Mouse (Mus musculus) myocyte (in vitro differentiated cells): ENCODE results near the gene Arhgap23. TPM values are rescaled to one million over a fixed set of nuclear protein-coding genes. Genes with fewer than 3 reads are reported as not detected.
A peak's percentile ranks its signal among the peaks of the same experiment; 100 is the strongest.

ENCODE experiments used
- H3K27me3 ChIP-seq: one replicate; pipeline ENCODE4 v1.6.1; 2011; ENCODE audit not compliant: control insufficient read depth, insufficient read depth, insufficient read length
- H3K36me3 ChIP-seq: one replicate; pipeline ENCODE4 v1.6.1; 2011; ENCODE audit not compliant: control insufficient read depth, insufficient read depth
- H3K4me2 ChIP-seq: one replicate; pipeline ENCODE4 v1.6.1; 2011; ENCODE audit warnings: low read depth, control low read depth
- H3K4me3 ChIP-seq: one replicate; pipeline ENCODE4 v1.5.1; 2011; ENCODE audit warnings: mild to moderate bottlenecking, control low read depth, moderate library complexity
- H3K79me2 ChIP-seq: one replicate; pipeline ENCODE4 v1.6.1; 2011; ENCODE audit not compliant: control insufficient read depth, insufficient read depth
- H3ac ChIP-seq: one replicate; pipeline ENCODE4 v1.6.1; 2011; ENCODE audit not compliant: control insufficient read depth, insufficient read length
- CEBPB ChIP-seq: IDR thresholded peaks from 2 replicates; pipeline ENCODE4 v1.6.1; 2011; ENCODE audit warnings: mild to moderate bottlenecking, moderate library complexity; ENCODE audit not compliant: poor library complexity, insufficient read depth, severe bottlenecking
- E2F4 ChIP-seq: IDR thresholded peaks from one replicate; pipeline ENCODE4 v1.6.1; 2011; ENCODE audit warnings: mild to moderate bottlenecking, control low read depth, moderate library complexity; ENCODE audit not compliant: insufficient read depth
- MAX ChIP-seq: IDR thresholded peaks from one replicate; pipeline ENCODE4 v1.6.1; 2011; ENCODE audit warnings: low read depth, mild to moderate bottlenecking, control low read depth
- MYOD1 ChIP-seq, 3 experiments: IDR thresholded peaks; one replicate each; pipeline ENCODE4 v1.6.1; 2011; ENCODE audit warnings: control low read depth in 2 of 3, low read depth in 2 of 3, mild to moderate bottlenecking in 2 of 3, moderate library complexity in 1 of 3; ENCODE audit not compliant: insufficient read length in 2 of 3, control insufficient read depth in 1 of 3
- MYOG ChIP-seq, 3 experiments: IDR thresholded peaks; one replicate each; pipeline ENCODE4 v1.6.1; 2011; ENCODE audit warnings: control low read depth in 2 of 3, low read depth in 2 of 3, mild to moderate bottlenecking in 2 of 3; ENCODE audit not compliant: insufficient read length in 2 of 3, control insufficient read depth in 1 of 3, insufficient read depth in 1 of 3
- POLR2A ChIP-seq: IDR thresholded peaks from one replicate; pipeline ENCODE4 v1.6.1; 2011; ENCODE audit warnings: low read depth, mild to moderate bottlenecking, control low read depth, moderate library complexity; ENCODE audit not compliant: insufficient read length
- POLR2AphosphoS2 ChIP-seq: IDR thresholded peaks from one replicate; pipeline ENCODE4 v1.6.1; 2011; ENCODE audit warnings: low read depth, control low read depth; ENCODE audit not compliant: insufficient read length
- REST ChIP-seq: IDR thresholded peaks from one replicate; pipeline ENCODE4 v1.6.1; 2011; ENCODE audit warnings: mild to moderate bottlenecking, control low read depth, moderate library complexity; ENCODE audit not compliant: insufficient read depth, insufficient read length
- SRF ChIP-seq: IDR thresholded peaks from one replicate; pipeline ENCODE4 v1.6.1; 2011; ENCODE audit warnings: low read depth; ENCODE audit not compliant: control insufficient read depth, insufficient read length
- TCF12 ChIP-seq: IDR thresholded peaks from one replicate; pipeline ENCODE4 v1.6.1; 2011; ENCODE audit warnings: mild to moderate bottlenecking, control low read depth; ENCODE audit not compliant: poor library complexity, insufficient read depth, severe bottlenecking
- TCF3 ChIP-seq: IDR thresholded peaks from one replicate; pipeline ENCODE4 v1.6.1; 2011; ENCODE audit warnings: low read depth, control low read depth; ENCODE audit not compliant: insufficient read length
- USF1 ChIP-seq: IDR thresholded peaks from one replicate; pipeline ENCODE4 v1.6.1; 2011; ENCODE audit warnings: low read depth, mild to moderate bottlenecking, control low read depth, moderate library complexity
- polyA plus RNA-seq: library from polyadenylated mRNA; unstranded; fragments of >200 nt; fragmentation: generic; extraction: Trizol; gene quantifications from one replicate; pipeline ENCODE4 v1.2.1, GENCODE M21; 2012; ENCODE audit warnings: missing spikeins

Arhgap23 gene
- polyA plus RNA-seq, 1 experiment: 41.9 TPM

DNA sequence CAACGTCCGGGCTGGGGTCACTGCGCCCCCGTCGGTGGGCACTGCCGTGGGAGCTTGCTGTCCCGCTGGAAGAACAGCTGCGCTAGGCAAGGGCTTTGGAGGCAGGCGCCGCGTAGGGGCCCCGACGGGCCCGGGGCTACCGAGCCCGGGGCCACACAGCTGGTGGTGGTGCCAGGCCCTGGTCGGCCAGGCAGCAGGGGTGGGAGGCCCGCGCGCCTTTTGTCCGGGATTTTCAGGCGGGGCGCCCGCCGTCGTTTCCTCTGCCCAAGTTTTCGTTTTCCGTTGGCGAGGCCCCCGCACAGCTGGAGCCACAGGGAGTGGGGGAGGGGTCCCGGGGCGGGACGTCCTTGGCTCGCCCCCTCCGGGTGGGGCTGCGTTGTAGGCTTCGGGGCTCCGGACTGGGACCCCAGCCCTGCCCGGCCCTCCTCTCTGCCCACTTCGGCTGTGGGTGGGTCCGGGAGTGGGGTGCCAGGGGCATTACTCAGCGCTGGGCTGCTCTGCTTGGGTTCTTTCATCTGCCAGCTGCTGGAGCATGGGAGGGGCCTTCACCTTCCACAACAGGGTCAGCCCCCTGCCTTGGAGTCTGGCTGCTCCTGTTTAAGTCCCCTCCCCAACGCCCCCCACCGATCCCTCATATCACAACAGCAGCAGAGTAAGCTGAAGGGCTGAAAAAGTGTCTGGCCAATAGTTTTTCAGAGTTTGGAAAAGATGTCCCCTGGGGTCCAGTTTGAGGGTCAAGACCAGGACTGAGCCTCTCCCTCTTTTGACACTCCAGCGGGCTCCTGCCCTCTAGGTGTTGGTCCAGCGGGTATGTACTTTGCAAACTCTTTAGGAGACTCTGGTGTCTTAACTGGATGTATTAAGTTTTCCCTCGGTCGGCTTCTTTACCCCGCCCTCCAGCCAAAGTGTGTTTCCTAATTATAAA is 641 bp downstream of the Arhgap23 start:
- TF ChIP-seq MYOG (IDR thresholded peaks at IDR 0.05; ENCODE audit: control insufficient read depth in 1 of 3, insufficient read depth in 1 of 3, insufficient read length in 2 of 3, low read depth in 2 of 3): peak in 2 of 3 experiments; percentile 52 to 81
- no peak for TF ChIP-seq E2F4
- peak in 2 of 3 experiments; percentile 41 to 69 for TF ChIP-seq MYOD1 (IDR thresholded peaks at IDR 0.05; ENCODE audit: control insufficient read depth in 1 of 3, insufficient read length in 2 of 3, low read depth in 2 of 3)
- peaks cover 47% of the 10 kb centered on the region for H3K79me2 ChIP-seq
- peak overlapping the region; percentile 29 for H3ac ChIP-seq

DNA sequence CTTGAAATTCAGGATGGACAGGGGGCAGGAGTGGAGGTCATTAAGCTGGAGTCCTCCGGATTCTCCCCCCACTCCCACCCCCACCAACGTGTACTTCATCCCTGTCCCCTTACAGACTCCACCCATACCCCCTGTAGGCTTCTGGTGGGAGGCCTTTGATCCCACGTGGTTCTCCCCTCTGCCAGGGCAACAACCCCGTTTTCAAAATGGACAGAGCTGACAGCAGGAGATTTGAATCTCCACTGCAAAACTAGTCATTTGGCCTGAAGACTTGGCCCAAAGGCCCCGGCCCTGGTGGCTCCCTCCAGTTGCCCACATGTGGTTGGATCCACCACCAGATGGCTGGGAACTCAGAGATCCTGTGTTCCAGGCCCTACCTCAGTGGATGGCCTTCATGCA is 1.3 kb downstream of the Arhgap23 start:
- Histone ChIP-seq H3K4me3 (peak overlapping the region; percentile 36), H3K27me3 (no peaks in the 10 kb centered on the region), H3ac (no peak overlapping the region), H3K79me2 (peaks cover 53% of the 10 kb centered on the region), H3K36me3 (no peaks in the 10 kb centered on the region), H3K4me2 (peak overlapping the region; percentile 99)
- TF ChIP-seq SRF (no peak), MAX (no peak), E2F4 (no peak), POLR2A (no peak), POLR2AphosphoS2 (no peak), USF1 (no peak), CEBPB (no peak), MYOG (IDR thresholded peaks at IDR 0.05; ENCODE audit: control insufficient read depth in 1 of 3, insufficient read depth in 1 of 3, insufficient read length in 2 of 3, low read depth in 2 of 3) (no peak), TCF12 (no peak), REST (no peak), TCF3 (no peak), MYOD1 (IDR thresholded peaks at IDR 0.05; ENCODE audit: control insufficient read depth in 1 of 3, insufficient read length in 2 of 3, low read depth in 2 of 3) (no peak)

More for the DNA sequence above, 641 bp downstream of the Arhgap23 start:
- no peaks in the 10 kb centered on the region for H3K27me3 ChIP-seq
- peak overlapping the region; percentile 99 for H3K4me2 ChIP-seq
- peak overlapping the region; percentile 36 for H3K4me3 ChIP-seq
- no peaks in the 10 kb centered on the region for H3K36me3 ChIP-seq

DNA sequence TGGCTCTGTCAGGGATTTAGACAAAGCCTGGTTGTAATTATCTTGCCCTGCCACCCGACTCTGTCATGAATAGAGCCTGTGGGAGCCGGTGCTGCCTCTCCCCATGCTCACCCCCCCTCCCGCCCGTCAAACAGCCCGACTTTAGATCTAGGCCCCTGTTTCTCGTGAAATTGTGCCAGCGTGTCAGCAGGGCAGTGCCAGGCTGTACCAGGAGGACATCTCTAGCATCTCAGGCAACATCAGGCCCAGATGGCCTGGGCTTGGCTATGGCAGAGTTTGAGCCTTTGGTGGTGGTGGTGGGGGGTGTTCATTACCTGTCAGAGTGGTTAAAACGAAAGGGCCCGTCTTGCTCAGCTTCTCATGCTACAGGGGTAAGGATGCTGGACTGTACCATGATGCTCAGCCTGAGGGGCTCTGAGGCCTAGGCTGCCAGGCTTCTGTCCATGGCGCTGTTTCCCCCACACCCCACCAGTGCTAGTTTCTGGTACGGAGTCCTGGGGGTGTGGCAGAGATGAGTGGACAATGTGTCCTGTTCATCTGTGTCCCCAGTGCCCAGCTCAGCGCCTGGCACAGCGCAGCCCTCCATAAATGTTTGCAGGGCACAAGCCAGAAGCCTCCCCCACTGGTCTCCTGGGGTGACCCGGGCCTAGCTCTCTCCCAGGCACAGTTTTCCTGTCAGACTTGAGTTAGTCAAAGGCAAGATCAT is 3.7 kb downstream of the Arhgap23 start:
- H3K27me3 ChIP-seq: no peaks in the 10 kb centered on the region
- H3K4me3 ChIP-seq: no peak overlapping the region
- H3ac ChIP-seq: no peak overlapping the region
- TF ChIP-seq SRF: no peak
- no peak for TF ChIP-seq MYOG (IDR thresholded peaks at IDR 0.05; ENCODE audit: control insufficient read depth in 1 of 3, insufficient read depth in 1 of 3, insufficient read length in 2 of 3, low read depth in 2 of 3)
- TF ChIP-seq POLR2A: no peak
- no peak for TF ChIP-seq USF1
- no peak for TF ChIP-seq MYOD1 (IDR thresholded peaks at IDR 0.05; ENCODE audit: control insufficient read depth in 1 of 3, insufficient read length in 2 of 3, low read depth in 2 of 3)
- TF ChIP-seq E2F4: no peak
- no peak for TF ChIP-seq POLR2AphosphoS2
- TF ChIP-seq TCF12: no peak
- no peak for TF ChIP-seq MAX
- TF ChIP-seq REST: no peak
- TF ChIP-seq TCF3: no peak
- no peak for TF ChIP-seq CEBPB
- H3K4me2 ChIP-seq: peak overlapping the region; percentile 37
- no peaks in the 10 kb centered on the region for H3K36me3 ChIP-seq
- peaks cover 77% of the 10 kb centered on the region for H3K79me2 ChIP-seq

DNA sequence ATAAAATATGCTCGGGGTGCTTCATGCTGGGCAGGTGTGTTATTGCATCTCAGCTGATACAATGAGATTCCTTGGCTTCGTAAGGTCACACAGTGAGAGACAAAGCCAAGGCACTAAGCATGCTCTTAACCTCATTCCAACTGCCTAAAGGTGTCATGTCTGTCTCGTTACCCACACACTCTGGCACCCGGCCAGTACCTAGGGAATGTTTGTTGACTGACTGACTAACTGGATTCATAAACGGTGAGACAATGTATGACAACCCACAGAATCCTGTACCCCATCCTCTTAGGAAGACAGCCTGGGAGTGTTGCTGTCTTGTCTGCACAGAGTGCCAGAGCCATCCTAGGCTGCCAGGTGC is 4.2 kb downstream of the Arhgap23 start:
- H3K4me2 ChIP-seq: peak overlapping the region; percentile 37
- TF ChIP-seq MAX: no peak
- no peak for TF ChIP-seq POLR2A
- no peak for TF ChIP-seq MYOG (IDR thresholded peaks at IDR 0.05; ENCODE audit: control insufficient read depth in 1 of 3, insufficient read depth in 1 of 3, insufficient read length in 2 of 3, low read depth in 2 of 3)
- no peak for TF ChIP-seq SRF
- peaks cover 80% of the 10 kb centered on the region for H3K79me2 ChIP-seq
- H3K36me3 ChIP-seq: no peaks in the 10 kb centered on the region
- H3ac ChIP-seq: no peak overlapping the region
- no peak overlapping the region for H3K4me3 ChIP-seq
- H3K27me3 ChIP-seq: no peaks in the 10 kb centered on the region

DNA sequence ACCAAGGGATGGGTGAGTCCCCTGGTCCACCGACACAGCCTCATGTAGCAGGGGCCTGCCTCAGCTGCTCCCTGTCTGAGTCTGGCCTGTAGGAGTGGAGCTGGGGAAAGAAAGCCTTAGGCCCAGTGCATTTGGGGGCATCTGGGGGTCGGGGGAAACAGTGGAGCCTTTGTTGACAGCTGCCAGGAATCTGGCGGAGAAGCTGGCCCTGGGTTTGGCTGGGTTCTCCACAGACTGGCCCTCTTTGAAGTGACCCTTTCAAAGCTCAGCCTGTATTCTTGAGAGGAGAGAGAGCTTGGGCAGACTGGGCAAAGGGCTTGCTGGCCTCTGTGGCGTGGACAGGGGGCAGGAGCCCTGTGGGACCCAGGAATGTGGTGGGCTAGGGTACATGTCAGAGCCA is 7.2 kb downstream of the Arhgap23 start:
- Histone ChIP-seq H3K4me2 (no peak overlapping the region), H3ac (no peak overlapping the region), H3K36me3 (no peaks in the 10 kb centered on the region), H3K27me3 (no peaks in the 10 kb centered on the region), H3K79me2 (peaks cover 85% of the 10 kb centered on the region), H3K4me3 (no peak overlapping the region)
- TF ChIP-seq REST (no peak), POLR2A (no peak)
